Mouse (Mus musculus): ENCODE measurements around the gene Arhgap24.

- no peak for TF ChIP-seq CTCF (IDR thresholded peaks at IDR 0.05; ENCODE audit: borderline replicate concordance, extremely low read depth, insufficient read depth, insufficient read length)
- TF ChIP-seq POLR2A (IDR thresholded peaks at IDR 0.05; ENCODE audit: borderline replicate concordance, extremely low read depth, insufficient read depth, insufficient read length, poor library complexity, severe bottlenecking), result no peak
These were observed 302.4 kb downstream of the Arhgap24 start for GRCm38 (mm10) chr5:102783585-102783984.
